Mouse (Mus musculus) layer of hippocampus, adult 11-12 months (tissue): ENCODE measurements around the gene Tpcn1.

Source experiments
- DNase-seq: peaks from one replicate; pipeline ENCODE4 v3.0.0; 2022; ENCODE audit warnings: low spot score

Tpcn1 gene

GRCm38 (mm10) chr5:120558041-120558440 is 30.4 kb downstream of the Tpcn1 start:
- no peak for DNase-seq

- DNase-seq: no peak
Observed at GRCm38 (mm10) chr5:120555871-120556270, 32.6 kb downstream of the Tpcn1 start.

- no peak for DNase-seq
Observed at GRCm38 (mm10) chr5:120550673-120551072, 37.8 kb downstream of the Tpcn1 start.

GRCm38 (mm10) chr5:120550137-120550536 is 38.3 kb downstream of the Tpcn1 start:
- DNase-seq: no peak

GRCm38 (mm10) chr5:120548236-120548850 is 40.1 kb downstream of the Tpcn1 start:
- DNase-seq: no peak

- no peak for DNase-seq
Observed at GRCm38 (mm10) chr5:120536632-120537031, 51.8 kb downstream of the Tpcn1 start.

GRCm38 (mm10) chr5:120536046-120536445 is 52.4 kb downstream of the Tpcn1 start:
- no peak for DNase-seq

GRCm38 (mm10) chr5:120534686-120535075 is 53.8 kb downstream of the Tpcn1 start:
- no peak for DNase-seq

- DNase-seq: no peak
Observed at GRCm38 (mm10) chr5:120534071-120534685, 54.3 kb downstream of the Tpcn1 start.

GRCm38 (mm10) chr5:120531631-120532030 is 56.8 kb downstream of the Tpcn1 start:
- DNase-seq: no peak

- no peak for DNase-seq
Observed at GRCm38 (mm10) chr5:120527296-120527964, 61.0 kb downstream of the Tpcn1 start.

GRCm38 (mm10) chr5:120526311-120526710 is 62.2 kb downstream of the Tpcn1 start:
- DNase-seq: no peak

GRCm38 (mm10) chr5:120525737-120526136 is 62.7 kb downstream of the Tpcn1 start:
- no peak for DNase-seq

GRCm38 (mm10) chr5:120524736-120525135 is 63.7 kb downstream of the Tpcn1 start:
- DNase-seq: no peak

- DNase-seq: no peak
Observed at GRCm38 (mm10) chr5:120522649-120523048, 65.8 kb downstream of the Tpcn1 start.

- DNase-seq: no peak
Observed at GRCm38 (mm10) chr5:120517552-120517951, 70.9 kb downstream of the Tpcn1 start.

- no peak for DNase-seq
Observed at GRCm38 (mm10) chr5:120516221-120516984, 72.1 kb downstream of the Tpcn1 start.

GRCm38 (mm10) chr5:120515451-120515850 is 73.0 kb downstream of the Tpcn1 start:
- DNase-seq: no peak

GRCm38 (mm10) chr5:120514754-120515153 is 73.7 kb downstream of the Tpcn1 start:
- no peak for DNase-seq

GRCm38 (mm10) chr5:120514031-120514677 is 74.3 kb downstream of the Tpcn1 start:
- no peak for DNase-seq

- no peak for DNase-seq
Observed at GRCm38 (mm10) chr5:120512911-120513555, 75.4 kb downstream of the Tpcn1 start.
